Mouse (Mus musculus) cerebellum, postnatal 10 days (tissue): ENCODE results near the gene Mrps15.
"Not testable (repeated sequence)": the region's sequence is repeated elsewhere in the genome, so short reads cannot be mapped to it uniquely, and the experiment has no call there.

Experiments used
- DNase-seq, 2 experiments: peaks; one replicate each; pipeline ENCODE4 v3.0.0; 2021; ENCODE audit warnings: mixed read lengths in 2 of 2

The Mrps15 gene

DNA sequence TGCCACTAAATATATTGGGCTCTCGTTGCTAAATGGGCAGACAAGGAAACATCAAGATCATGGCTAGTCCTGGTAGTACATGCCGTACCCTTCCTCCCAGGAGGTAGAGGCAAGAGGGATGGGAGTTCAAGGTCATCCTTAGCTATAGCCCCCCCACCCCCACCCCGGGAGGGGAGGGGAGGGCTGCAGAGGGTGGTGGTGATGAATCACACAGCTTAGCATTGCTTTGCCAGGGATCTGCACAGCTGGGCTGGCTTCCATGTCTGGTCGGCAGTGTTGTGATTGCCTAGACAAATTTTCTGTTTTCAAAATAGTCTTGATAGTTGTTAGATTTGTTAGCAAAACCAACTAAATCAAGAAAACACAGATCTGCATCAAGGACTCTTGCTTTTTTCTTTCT, 32.5 kb downstream of the Mrps15 start:
- DNase-seq, result no peak

DNA sequence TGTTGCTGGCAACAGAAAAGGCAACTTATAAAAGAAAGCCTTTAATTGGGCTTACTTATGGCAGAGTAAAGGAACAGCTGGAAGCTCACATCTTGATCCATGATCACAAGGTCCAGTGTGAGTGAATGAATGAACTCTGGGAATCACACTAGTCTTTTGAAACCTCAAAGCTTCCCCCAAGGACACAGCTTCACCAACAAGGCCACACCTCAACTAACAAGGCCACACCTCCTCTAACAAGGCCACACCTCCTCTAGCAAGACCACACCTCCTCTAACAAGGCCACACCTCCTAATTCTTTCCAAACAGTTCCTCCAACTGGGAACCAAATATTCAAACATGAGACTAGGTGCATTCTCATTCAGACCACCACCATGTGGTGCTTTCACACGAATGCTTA, 34.9 kb downstream of the Mrps15 start:
- no peak for DNase-seq

DNA sequence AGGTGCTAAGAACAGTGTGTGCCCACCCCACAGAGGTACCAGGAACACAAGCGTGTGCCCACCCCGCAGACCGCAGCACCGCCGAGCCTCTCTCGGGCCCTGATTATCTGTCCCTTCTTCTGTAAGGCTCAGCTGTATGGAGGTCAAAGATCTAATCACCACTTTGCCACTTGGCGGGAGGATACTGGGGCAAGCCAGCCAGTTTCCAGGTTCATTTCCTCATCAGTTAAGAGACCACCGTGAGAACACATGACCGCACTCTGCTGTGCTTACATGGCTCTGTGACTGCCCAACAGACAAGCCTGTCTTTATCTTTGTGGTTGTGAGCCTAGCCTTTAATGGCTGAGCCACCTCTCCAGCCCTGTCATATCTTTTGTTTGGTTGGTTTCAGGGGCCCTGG, 36.3 kb downstream of the Mrps15 start:
- DNase-seq, result no peak

DNA sequence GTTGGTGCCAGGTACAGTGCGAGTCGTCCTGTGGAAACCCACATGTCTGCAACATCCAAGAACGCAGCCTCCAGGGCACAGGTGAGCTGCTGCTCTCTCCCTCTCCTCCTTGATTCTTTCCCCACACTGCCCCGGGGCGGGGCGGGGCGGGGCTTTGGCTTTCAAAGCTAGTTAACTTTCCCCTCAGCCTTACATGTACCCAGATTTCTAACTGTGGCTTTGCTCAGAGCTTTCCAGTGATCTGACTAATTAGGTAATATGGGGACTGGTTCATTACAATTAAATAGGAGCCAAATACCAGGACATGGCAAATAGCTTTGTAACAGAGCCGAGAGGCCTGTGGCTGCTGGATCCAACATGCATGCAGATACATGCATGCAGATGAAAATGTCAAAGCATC, 37.7 kb downstream of the Mrps15 start:
- DNase-seq, result no peak

DNA sequence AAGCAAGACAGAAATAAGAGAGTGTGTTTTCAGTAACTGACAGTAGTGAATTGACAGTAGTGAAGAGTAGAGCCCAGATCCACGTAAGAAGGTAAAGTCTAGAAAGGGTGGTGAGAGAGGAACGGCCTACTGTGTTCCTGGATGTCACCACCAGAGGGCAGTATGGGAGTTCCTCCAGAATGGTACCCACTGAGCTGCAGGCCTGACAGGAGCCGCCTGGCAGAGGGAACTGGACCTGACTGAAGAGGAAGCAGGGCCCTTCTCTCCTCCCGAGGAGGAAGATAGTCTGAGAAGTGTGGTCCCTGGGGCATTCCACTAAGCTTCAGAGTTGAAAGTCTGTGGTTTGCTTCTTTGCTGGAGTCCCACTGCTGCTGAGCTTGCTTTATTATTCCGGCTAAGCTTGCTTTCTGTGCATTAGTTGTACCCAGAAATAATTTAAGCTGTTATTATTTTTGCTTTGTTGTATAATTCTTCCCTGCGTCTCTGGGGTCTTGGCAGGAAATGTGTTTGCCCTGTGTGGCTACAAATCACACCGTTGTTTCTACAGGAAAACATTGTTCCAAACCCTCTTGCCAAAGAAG, 39.4 kb downstream of the Mrps15 start:
- peak; percentile 93 to 95 for DNase-seq

GRCm38 (mm10) chr4:126090101-126090847, 43.5 kb downstream of the Mrps15 start:
- DNase-seq, result no peak

DNA sequence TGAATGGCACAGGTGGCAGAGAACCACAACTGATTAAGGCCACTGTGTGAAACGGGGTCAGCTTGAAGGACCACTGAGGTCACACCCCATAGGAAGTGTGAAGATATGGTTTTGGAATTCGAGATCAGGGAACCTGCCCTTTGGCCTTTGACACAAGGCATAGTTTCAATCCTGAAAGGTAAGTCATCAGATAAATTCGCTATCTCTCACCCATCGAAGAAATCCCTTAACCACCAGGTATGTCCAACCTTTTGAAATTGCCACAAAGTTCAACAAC, 44.1 kb downstream of the Mrps15 start:
- no peak for DNase-seq

DNA sequence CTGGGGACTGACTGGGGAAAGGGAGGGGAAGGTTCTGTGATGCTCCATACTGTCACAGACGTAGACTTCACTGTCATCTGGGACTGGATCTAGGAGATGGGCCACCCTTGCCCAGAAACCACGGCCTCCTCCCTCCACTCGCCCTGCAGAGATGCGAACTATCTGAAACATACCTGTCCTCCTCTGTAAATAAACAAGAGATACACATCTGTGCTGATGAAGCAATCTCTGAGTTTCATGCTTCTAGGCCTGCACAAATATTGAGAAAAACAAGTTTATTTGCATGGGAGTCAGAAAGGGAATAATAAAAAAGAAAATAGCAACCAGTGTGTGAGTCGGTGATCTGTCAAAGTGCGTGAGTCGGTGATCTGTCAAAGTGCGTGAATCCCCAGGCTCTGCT, 45.1 kb downstream of the Mrps15 start:
- DNase-seq, result no peak

DNA sequence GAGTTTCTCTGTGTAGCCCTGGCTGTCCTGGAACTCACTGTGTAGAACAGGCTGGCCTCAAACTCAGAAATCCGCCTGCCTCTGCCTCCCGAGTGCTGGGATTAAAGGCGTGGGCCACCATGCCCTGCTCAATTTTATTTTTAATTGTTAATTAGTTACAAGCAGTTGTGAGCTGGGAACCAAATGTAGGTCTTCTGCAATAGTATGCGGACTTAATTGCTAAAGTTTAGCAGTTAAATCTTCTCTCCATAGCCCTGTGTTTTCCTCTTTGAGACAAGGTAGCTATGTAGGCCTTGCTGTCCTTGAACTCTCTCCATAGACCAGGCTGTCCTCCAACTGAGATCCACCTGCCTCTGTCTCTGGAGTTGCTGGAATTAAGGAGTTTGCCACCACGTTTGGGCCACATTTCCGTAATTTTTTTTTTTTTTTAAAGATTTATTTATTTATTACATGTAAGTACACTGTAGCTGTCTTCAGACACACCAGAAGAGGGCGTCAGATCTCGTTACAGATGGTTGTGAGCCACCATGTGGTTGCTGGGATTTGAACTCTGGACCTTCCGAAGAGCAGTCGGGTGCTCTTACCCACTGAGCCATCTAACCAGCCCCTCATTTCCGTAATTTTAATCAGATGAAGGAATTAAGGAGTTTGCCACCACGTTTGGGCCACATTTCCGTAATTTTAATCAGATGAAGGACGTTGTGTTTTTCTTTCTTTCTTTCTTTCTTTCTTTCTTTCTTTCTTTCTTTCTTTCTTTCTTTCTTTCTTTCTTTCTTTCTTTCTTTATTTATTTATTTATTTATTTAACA, 49.1 kb downstream of the Mrps15 start:
- DNase-seq, result not testable (repeated sequence)

- DNase-seq, result peak; percentile 95 to 98
Measured at GRCm38 (mm10) chr4:126096464-126097111, 49.9 kb downstream of the Mrps15 start, which contains the start of gene Lsm10. Gene Lsm10, plus strand, starts transcription at chr4:126096623.

DNA sequence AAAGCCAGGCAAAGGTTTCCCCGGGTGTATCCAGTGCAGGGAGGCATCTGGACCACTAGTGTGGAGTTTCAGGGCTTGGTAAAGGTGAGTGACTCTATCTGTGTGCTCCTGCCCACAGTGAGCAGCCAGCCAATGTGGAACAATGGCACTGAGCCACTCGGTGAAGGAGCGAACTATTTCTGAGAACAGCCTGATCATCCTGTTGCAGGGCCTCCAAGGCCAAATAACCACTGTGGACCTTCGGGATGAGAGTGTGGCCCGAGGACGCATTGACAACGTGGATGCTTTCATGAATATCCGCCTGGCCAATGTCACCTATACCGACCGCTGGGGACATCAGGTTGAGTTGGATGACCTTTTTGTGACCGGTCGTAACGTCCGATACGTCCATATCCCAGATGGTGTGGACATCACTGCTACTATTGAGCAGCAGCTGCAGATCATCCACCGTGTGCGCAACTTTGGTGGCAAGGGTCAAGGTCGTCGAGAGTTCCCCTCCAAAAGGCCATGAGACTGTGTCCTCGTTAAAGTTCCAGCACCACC, 51.1 kb downstream of the Mrps15 start:
- no peak for DNase-seq

DNA sequence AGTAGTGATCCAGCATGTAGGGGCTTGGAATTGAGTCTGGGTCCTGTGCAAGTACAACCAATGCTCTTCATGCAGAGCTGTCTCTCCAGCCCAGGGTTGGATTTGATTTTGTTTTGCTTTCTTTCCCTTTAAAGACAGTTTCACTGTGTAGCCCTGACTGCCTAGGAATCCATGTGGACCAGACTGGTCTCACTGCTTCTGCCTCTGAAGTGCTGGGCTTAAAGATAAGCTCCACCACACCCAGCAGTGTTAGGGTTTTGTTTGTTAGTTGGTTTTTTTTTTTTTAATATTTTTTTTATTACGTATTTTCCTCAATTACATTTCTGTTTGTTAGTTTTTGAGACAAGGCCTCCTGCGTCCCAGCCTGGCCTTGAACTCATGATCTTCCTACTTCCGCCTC, 52.6 kb downstream of the Mrps15 start:
- no peak for DNase-seq

GRCm38 (mm10) chr4:126100764-126101163, 54.0 kb downstream of the Mrps15 start:
- DNase-seq, result no peak

- DNase-seq, result peak; percentile 46 to 56
Measured at GRCm38 (mm10) chr4:126102061-126102841, 55.5 kb downstream of the Mrps15 start.

DNA sequence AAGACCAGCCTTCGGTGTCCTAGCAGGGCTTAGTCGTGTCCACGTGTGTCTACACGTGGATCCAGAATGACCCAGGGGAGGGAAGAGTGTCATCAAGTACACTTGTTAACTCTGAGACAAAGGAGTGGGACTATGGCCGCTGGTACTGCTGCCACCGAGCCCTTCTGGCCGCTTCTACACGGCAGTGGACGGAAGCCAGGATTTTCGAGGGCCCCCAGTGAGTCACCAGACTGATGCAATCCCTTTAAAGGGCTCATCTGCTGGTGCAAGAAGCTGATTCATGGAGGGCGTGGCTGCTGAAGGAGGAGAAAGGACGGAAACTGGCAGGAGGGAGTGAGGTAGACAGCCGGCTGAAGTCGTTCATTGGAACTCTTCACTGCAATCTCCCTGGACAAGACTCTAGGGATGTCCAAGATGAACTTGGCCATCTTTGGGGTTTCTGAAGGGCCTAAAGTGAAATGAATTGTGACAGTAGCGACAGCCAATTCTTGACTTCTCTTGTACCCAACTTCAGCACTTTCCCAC, 56.4 kb downstream of the Mrps15 start:
- DNase-seq, result peak; percentile 91 to 92

DNA sequence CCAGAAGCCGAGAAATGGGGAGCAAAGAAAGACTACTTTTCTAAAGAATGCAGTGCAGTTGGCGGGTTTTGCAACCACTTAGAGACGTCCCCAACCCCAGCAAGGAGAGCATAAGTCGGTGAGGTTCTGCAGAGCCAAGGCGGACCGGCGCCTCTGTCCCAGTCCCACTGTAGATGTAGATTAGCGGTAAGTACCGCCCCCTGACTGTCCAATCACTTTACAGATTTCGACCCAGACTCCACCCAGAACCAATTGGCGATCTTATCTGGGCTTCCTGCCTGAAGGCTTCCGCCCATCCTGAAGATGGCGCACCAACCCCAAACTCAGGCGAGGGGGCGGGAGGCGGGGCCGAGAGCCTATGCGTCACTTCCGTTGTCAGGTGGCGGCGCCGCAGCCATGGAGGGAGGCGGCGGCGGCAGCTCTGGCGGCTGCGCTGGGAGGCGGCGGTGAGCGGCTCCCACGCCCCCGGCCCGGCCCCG, 56.9 kb downstream of the Mrps15 start, which contains the start of gene Stk40:
Stk40 (plus strand) TSS at position 368 of the 479 bp plus-strand sequence.
- DNase-seq, result peak; percentile 99

DNA sequence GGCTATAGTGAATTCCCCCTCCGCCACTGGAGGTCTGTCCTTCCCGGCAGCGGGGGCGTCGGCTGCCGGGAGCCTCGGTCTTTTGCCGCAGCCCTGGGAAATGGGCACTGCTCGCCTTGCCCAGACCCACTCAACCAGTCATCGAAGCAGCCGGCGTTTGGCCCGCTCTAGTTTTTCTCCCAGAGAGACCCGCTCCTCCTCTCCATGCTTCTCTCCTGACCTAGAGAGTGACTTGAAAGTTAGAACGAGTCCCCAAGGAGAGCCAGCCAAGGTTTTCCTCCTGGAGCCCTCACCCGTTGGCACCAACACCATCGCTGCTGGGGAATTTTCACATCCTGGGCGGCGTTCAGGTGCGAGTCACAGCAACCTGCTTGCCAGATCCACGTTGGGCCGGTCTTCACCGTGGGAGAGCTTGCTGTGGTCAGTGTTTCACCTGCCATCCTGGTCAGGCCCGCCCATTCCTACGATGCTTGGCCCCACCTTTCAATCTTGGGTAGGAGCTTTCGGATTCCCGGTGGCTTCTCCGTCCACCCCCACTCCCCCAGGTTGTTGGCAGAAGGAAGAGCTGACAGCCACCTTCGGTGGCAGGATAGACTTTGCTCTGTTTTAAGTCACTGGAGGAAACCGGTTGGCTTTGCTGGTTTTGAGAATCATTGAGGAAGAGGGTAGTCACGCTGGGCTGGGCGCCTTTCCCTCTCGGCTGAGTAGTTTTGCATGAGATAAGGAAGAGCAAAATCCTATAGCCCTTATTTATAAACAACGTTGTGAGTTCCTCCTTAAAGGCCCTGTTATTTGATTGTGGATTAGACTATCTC, 57.7 kb downstream of the Mrps15 start:
- DNase-seq, result peak; percentile 62 to 72
